Mouse (Mus musculus) ES-E14 (cell line): Measurements from ENCODE around the gene Gm49322.

Experiments
- HCFC1 ChIP-seq: IDR thresholded peaks from 2 replicates; pipeline ENCODE4 v1.6.1; 2012; ENCODE audit warnings: low read length, inconsistent platforms, borderline replicate concordance; ENCODE audit not compliant: insufficient read depth
- MAFK ChIP-seq: IDR thresholded peaks from 2 replicates; pipeline ENCODE4 v1.6.1; 2014; ENCODE audit warnings: mild to moderate bottlenecking, low read depth, low read length, inconsistent platforms; ENCODE audit not compliant: insufficient read depth
- ZC3H11A ChIP-seq: IDR thresholded peaks from 2 replicates; pipeline ENCODE4 v1.6.1; 2012; ENCODE audit warnings: low read depth, mild to moderate bottlenecking, inconsistent platforms, low read length, borderline replicate concordance
- ZNF384 ChIP-seq: IDR thresholded peaks from 2 replicates; pipeline ENCODE4 v1.6.1; 2012; ENCODE audit warnings: low read depth, low read length, inconsistent platforms

DNA sequence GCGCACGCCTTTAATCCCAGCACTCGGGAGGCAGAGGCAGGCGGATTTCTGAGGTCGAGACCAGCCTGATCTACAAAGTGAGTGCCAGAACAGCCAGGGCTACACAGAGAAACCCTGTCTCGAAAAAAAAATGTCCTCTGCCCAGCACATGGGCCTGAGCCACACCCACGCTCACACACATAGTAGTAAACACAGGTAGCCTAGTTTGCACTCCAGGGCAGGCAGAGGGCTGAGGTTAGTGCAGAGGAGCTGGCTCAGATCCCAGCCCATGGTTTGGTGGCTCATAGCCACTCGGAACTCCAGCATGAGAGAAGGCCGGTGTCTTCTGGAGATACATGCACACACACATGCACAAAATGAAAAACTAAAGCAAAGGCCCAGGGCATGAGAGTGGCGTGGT lies 41.1 kb downstream of the Gm49322 start:
- TF ChIP-seq MAFK, result no peak
- no peak for TF ChIP-seq ZNF384
- no peak for TF ChIP-seq HCFC1
- TF ChIP-seq ZC3H11A, result no peak
